Mouse (Mus musculus) heart, adult 2 months (tissue): ENCODE data around the gene Tgm7.

ENCODE experiments used
- CTCF ChIP-seq: fragments of 200-600 bp; IDR thresholded peaks from 2 replicates; pipeline ENCODE4 v1.8.1; 2022; ENCODE audit warnings: antibody characterized with exemption, mild to moderate bottlenecking, moderate library complexity
- POLR2A ChIP-seq: fragments of 200-500 bp; IDR thresholded peaks from 2 replicates; pipeline ENCODE4 v1.6.1; 2011; ENCODE audit warnings: mild to moderate bottlenecking, low read depth, low read length, control low read depth; ENCODE audit not compliant: insufficient read depth

- TF ChIP-seq CTCF (no peak), POLR2A (no peak)
Measured at GRCm38 (mm10) chr2:121057997-121058396, 51.6 kb downstream of the Tgm7 start.
